Mouse (Mus musculus) limb, embryonic 14.5 days (tissue): Measurements from ENCODE around the gene Ap1s2. TPM values are rescaled to one million over a fixed set of nuclear protein-coding genes. Genes with fewer than 3 reads are reported as not detected.

Source experiments
- ATAC-seq: fragments of 200-750 bp; cut with Nextera tagmentation; 2 replicates; pipeline ENCODE4 v1.8.0; 2017; ENCODE audit warnings: low read depth, moderate number of reproducible peaks, moderate TSS enrichment; ENCODE audit not compliant: low FRiP score
- DNase-seq: peaks from one replicate; pipeline ENCODE4 v3.0.0-alpha.2; 2015; ENCODE audit warnings: low spot score
- H3K27ac ChIP-seq: fragments of 300-500 bp; sonication (generic); replicated peaks from 2 replicates; pipeline ENCODE4 v1.5.1; 2014; ENCODE audit warnings: low read depth, mild to moderate bottlenecking, low read length, moderate library complexity, mixed read lengths
- H3K27me3 ChIP-seq: fragments of 300-500 bp; sonication (generic); 2 replicates; pipeline ENCODE4 v1.6.1; 2014; ENCODE audit warnings: low read length, mixed read lengths; ENCODE audit not compliant: control insufficient read depth, insufficient read depth
- H3K36me3 ChIP-seq: fragments of 300-500 bp; sonication (generic); 2 replicates; pipeline ENCODE4 v1.6.1; 2014; ENCODE audit warnings: mild to moderate bottlenecking, low read length, moderate library complexity, mixed read lengths; ENCODE audit not compliant: control insufficient read depth, insufficient read depth
- H3K4me1 ChIP-seq: fragments of 300-500 bp; sonication (generic); 2 replicates; pipeline ENCODE4 v1.6.1; 2014; ENCODE audit warnings: antibody characterized with exemption, low read length, mixed read lengths; ENCODE audit not compliant: control insufficient read depth, insufficient read depth
- H3K4me2 ChIP-seq: fragments of 300-500 bp; sonication (generic); replicated peaks from 2 replicates; pipeline ENCODE4 v1.6.1; 2014; ENCODE audit warnings: low read depth, mild to moderate bottlenecking, low read length, moderate library complexity; ENCODE audit not compliant: severe bottlenecking
- H3K4me3 ChIP-seq: fragments of 300-500 bp; sonication (generic); replicated peaks from 2 replicates; pipeline ENCODE4 v1.5.1; 2014; ENCODE audit warnings: low read length
- H3K9ac ChIP-seq: fragments of 300-500 bp; sonication (generic); 2 replicates; pipeline ENCODE4 v1.6.1; 2014; ENCODE audit warnings: mild to moderate bottlenecking, low read depth, low read length, moderate library complexity; ENCODE audit not compliant: severe bottlenecking
- H3K9me3 ChIP-seq: fragments of 300-500 bp; sonication (generic); 2 replicates; pipeline ENCODE4 v1.6.1; 2016; ENCODE audit warnings: low read length; ENCODE audit not compliant: control insufficient read depth
- POLR2A ChIP-seq: fragments of 200-500 bp; IDR thresholded peaks from 2 replicates; pipeline ENCODE4 v1.8.0; 2012; ENCODE audit warnings: inconsistent platforms, mild to moderate bottlenecking, moderate library complexity, borderline replicate concordance; ENCODE audit not compliant: insufficient read depth, insufficient read length; ENCODE audit errors: extremely low read depth
- WGBS: fragments of 180-500 bp; shearing (Covaris S2); extraction: QIAGEN DNeasy Blood & Tissue Kit; methylation state at CpG from one replicate; pipeline ENCODE4 v1.1.7; 2014; 5-methylcytosine and 5-hydroxymethylcytosine counted together
- polyA plus RNA-seq, 2 experiments: library from polyadenylated mRNA; depleted of rRNA in 1 of 2; stranded (reverse) in 1 of 2; unstranded in 1 of 2; fragments of >200 nt; fragmentation: Nextera tagmentation in 1 of 2; extraction: Ambion mirVana in 1 of 2; gene quantifications; 2 replicates each; pipeline versions ENCODE4 v1.2.1 to v1.2.3; 2012 to 2014

The Ap1s2 gene
- polyA plus RNA-seq, 2 experiments, result 22.7 to 33.3 TPM

GRCm38 (mm10) chrX:163879039-163879438 is 29.8 kb upstream of the Ap1s2 start:
- ATAC-seq (no peak), DNase-seq (no peak)
- Histone ChIP-seq H3K4me1 (no peaks in the 10 kb centered on the region), H3K27me3 (no peaks in the 10 kb centered on the region), H3K27ac (no peak overlapping the region), H3K4me3 (no peak overlapping the region), H3K9ac (no peak overlapping the region), H3K4me2 (no peak overlapping the region), H3K36me3 (no peaks in the 10 kb centered on the region), H3K9me3 (no peaks in the 10 kb centered on the region)
- WGBS, result 53% methylated on average over 6 of the region's 6 CpGs
- TF ChIP-seq POLR2A, result no peak

- WGBS, result 35% methylated on average over 5 of the region's 5 CpGs
- Histone ChIP-seq H3K36me3 (no peaks in the 10 kb centered on the region), H3K9ac (no peak overlapping the region), H3K9me3 (no peaks in the 10 kb centered on the region), H3K4me1 (no peaks in the 10 kb centered on the region), H3K27me3 (no peaks in the 10 kb centered on the region), H3K27ac (no peak overlapping the region), H3K4me3 (no peak overlapping the region), H3K4me2 (no peak overlapping the region)
- DNase-seq (no peak), ATAC-seq (no peak)
- no peak for TF ChIP-seq POLR2A
Observed at GRCm38 (mm10) chrX:163879461-163879860, 29.4 kb upstream of the Ap1s2 start.

GRCm38 (mm10) chrX:163885539-163885981 is 23.3 kb upstream of the Ap1s2 start:
- ATAC-seq (no peak), DNase-seq (no peak)

GRCm38 (mm10) chrX:163897354-163897753 is 11.5 kb upstream of the Ap1s2 start:
- Histone ChIP-seq H3K27me3 (no peaks in the 10 kb centered on the region; the same call in 1 of the 2 replicates), H3K36me3 (no peaks in the 10 kb centered on the region), H3K9me3 (no peaks in the 10 kb centered on the region), H3K4me2 (no peak overlapping the region), H3K4me3 (no peak overlapping the region), H3K4me1 (no peaks in the 10 kb centered on the region), H3K9ac (no peak overlapping the region), H3K27ac (no peak overlapping the region)
- no peak for DNase-seq
- no peak for TF ChIP-seq POLR2A
- ATAC-seq, result no peak
- 80% methylated on average over 1 of the region's 1 CpGs for WGBS

More at GRCm38 (mm10) chrX:163885539-163885981, 23.3 kb upstream of the Ap1s2 start:
- Histone ChIP-seq H3K4me3 (no peak overlapping the region), H3K4me1 (no peaks in the 10 kb centered on the region), H3K9me3 (no peaks in the 10 kb centered on the region), H3K9ac (no peak overlapping the region), H3K4me2 (no peak overlapping the region), H3K27ac (no peak overlapping the region), H3K36me3 (no peaks in the 10 kb centered on the region), H3K27me3 (no peaks in the 10 kb centered on the region)
- 78% methylated on average over 4 of the region's 4 CpGs for WGBS
- no peak for TF ChIP-seq POLR2A

- H3K4me2 ChIP-seq, result no peak overlapping the region
- no peak overlapping the region for H3K27ac ChIP-seq
- no peak for TF ChIP-seq POLR2A
- H3K9me3 ChIP-seq, result no peaks in the 10 kb centered on the region
- no peaks in the 10 kb centered on the region; the same call in 1 of the 2 replicates for H3K27me3 ChIP-seq
- 49% methylated on average over 5 of the region's 5 CpGs for WGBS
- no peaks in the 10 kb centered on the region for H3K36me3 ChIP-seq
- no peaks in the 10 kb centered on the region for H3K4me1 ChIP-seq
- no peak overlapping the region for H3K9ac ChIP-seq
- no peak overlapping the region for H3K4me3 ChIP-seq
- ATAC-seq (no peak), DNase-seq (no peak)
Observed at GRCm38 (mm10) chrX:163899431-163900020, 9.3 kb upstream of the Ap1s2 start.

- Histone ChIP-seq H3K9ac (no peak overlapping the region), H3K9me3 (no peaks in the 10 kb centered on the region), H3K4me3 (no peak overlapping the region), H3K27ac (no peak overlapping the region), H3K4me2 (no peak overlapping the region), H3K4me1 (no peaks in the 10 kb centered on the region), H3K27me3 (no peaks in the 10 kb centered on the region), H3K36me3 (no peaks in the 10 kb centered on the region)
- TF ChIP-seq POLR2A, result no peak
- ATAC-seq (no peak), DNase-seq (no peak)
- WGBS, result 63% methylated on average over 2 of the region's 2 CpGs
Observed at GRCm38 (mm10) chrX:163906861-163907260, 2.0 kb upstream of the Ap1s2 start.
